Mouse (Mus musculus) midbrain, embryonic 11.5 days (tissue): Measurements from ENCODE around the gene Slc35e3. TPM values are rescaled to one million over a fixed set of nuclear protein-coding genes. Genes with fewer than 3 reads are reported as not detected.
"Not testable (repeated sequence)": the region's sequence is repeated elsewhere in the genome, so short reads cannot be mapped to it uniquely, and the experiment has no call there.

Source experiments
- ATAC-seq: fragments of 200-750 bp; cut with Nextera tagmentation; 2 replicates; pipeline ENCODE4 v1.8.0; 2017; ENCODE audit warnings: moderate TSS enrichment, moderate library complexity; ENCODE audit not compliant: low FRiP score
- DNase-seq: peaks from one replicate; pipeline ENCODE4 v3.0.0; 2015; ENCODE audit warnings: low spot score; ENCODE audit errors: missing footprints
- H3K27ac ChIP-seq: fragments of 300-500 bp; sonication (generic); 2 replicates; pipeline ENCODE4 v1.5.1; 2014; ENCODE audit warnings: low read depth, low read length
- H3K27me3 ChIP-seq: fragments of 300-500 bp; sonication (generic); 2 replicates; pipeline ENCODE4 v1.6.1; 2014; ENCODE audit warnings: mild to moderate bottlenecking, low read length, moderate library complexity, mixed read lengths; ENCODE audit not compliant: control insufficient read depth, insufficient read depth
- H3K36me3 ChIP-seq: fragments of 300-500 bp; sonication (generic); 2 replicates; pipeline ENCODE4 v1.6.1; 2014; ENCODE audit warnings: mild to moderate bottlenecking, low read length, moderate library complexity, mixed read lengths; ENCODE audit not compliant: control insufficient read depth, insufficient read depth
- H3K4me1 ChIP-seq: fragments of 300-500 bp; sonication (generic); 2 replicates; pipeline ENCODE4 v1.6.1; 2014; ENCODE audit warnings: low read length; ENCODE audit not compliant: control insufficient read depth, insufficient read depth
- H3K4me2 ChIP-seq: fragments of 300-500 bp; sonication (generic); 2 replicates; pipeline ENCODE4 v1.6.1; 2014; ENCODE audit warnings: mild to moderate bottlenecking, moderate library complexity
- H3K4me3 ChIP-seq: fragments of 300-500 bp; sonication (generic); 2 replicates; pipeline ENCODE4 v1.5.1; 2014; ENCODE audit warnings: low read depth, low read length
- H3K9ac ChIP-seq: fragments of 300-500 bp; sonication (generic); 2 replicates; pipeline ENCODE4 v1.6.1; 2014; ENCODE audit warnings: low read length
- H3K9me3 ChIP-seq: fragments of 300-500 bp; sonication (generic); 2 replicates; pipeline ENCODE4 v1.6.1; 2016; ENCODE audit warnings: low read length; ENCODE audit not compliant: control insufficient read depth
- WGBS: fragments of 180-500 bp; shearing (Covaris S2); extraction: QIAGEN DNeasy Blood & Tissue Kit; methylation state at CpG from one replicate; pipeline ENCODE4 v1.1.7; 2014; 5-methylcytosine and 5-hydroxymethylcytosine counted together
- polyA plus RNA-seq: library from polyadenylated mRNA; unstranded; fragments of >200 nt; fragmentation: Nextera tagmentation; extraction: Ambion mirVana; gene quantifications from 2 replicates; pipeline ENCODE4 v1.2.1, GENCODE M21; 2014

The Slc35e3 gene
- polyA plus RNA-seq, 1 experiment from 2014 or later: 21.4 TPM

DNA sequence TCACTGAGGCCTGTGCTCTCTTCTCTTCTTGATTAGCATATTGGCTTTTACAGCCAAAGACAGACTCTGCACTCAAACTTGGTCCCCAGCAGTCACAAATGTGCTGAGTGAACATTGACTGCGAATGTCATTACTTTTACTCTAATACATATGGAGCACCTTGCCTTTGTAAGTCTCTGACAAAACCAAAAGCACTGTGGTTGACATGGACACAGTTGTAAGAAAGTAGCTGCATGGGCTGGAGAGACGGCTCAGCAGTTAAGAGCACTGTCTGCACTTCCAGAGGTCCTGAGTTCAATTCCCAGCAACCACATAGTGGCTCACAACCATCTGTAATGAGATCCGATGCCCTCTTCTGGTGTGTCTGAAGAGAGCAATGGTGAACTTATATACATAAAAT is 12.2 kb upstream of the Slc35e3 start:
- DNase-seq: peak; percentile 10

GRCm38 (mm10) chr10:117757796-117758342 is 11.7 kb upstream of the Slc35e3 start:
- Histone ChIP-seq H3K9me3 (no peaks in the 10 kb centered on the region), H3K9ac (no peak overlapping the region), H3K36me3 (peaks cover 41% of the 10 kb centered on the region), H3K27me3 (no peaks in the 10 kb centered on the region), H3K4me1 (no peaks in the 10 kb centered on the region), H3K4me2 (no peak overlapping the region), H3K4me3 (no peak overlapping the region), H3K27ac (no peak overlapping the region)
- WGBS: 94% methylated on average over 7 of the region's 7 CpGs
- DNase-seq (peak; percentile 47), ATAC-seq (no peak)

More for the DNA sequence above, 12.2 kb upstream of the Slc35e3 start:
- not testable (repeated sequence) for H3K27ac ChIP-seq, H3K9me3 ChIP-seq, H3K4me3 ChIP-seq, H3K4me2 ChIP-seq, H3K9ac ChIP-seq, ATAC-seq, H3K4me1 ChIP-seq, H3K27me3 ChIP-seq
- peaks cover 44% of the 10 kb centered on the region for H3K36me3 ChIP-seq
- WGBS: 95% methylated on average over 3 of the region's 3 CpGs

DNA sequence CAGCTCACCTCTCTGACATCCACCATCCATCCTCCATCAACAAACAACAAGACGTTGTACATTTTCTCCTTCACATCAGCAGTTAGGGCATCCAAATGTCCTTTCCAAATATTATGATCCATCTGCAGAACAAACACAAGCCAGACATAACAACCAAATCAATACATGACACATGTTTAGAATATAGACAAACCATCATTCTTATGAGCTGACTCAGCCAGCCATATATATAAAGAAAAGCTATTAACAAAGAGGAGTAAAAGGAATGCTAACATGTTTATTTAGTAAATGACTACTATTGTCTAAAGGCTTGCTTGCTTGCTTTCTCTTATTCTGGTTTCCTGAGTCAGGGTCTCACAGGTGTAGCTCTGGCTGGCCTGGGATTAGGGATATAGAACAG is 11.1 kb upstream of the Slc35e3 start:
- no peak overlapping the region for H3K27ac ChIP-seq
- H3K9ac ChIP-seq: no peak overlapping the region
- no peaks in the 10 kb centered on the region for H3K9me3 ChIP-seq
- 98% methylated on average over 1 of the region's 1 CpGs for WGBS
- H3K4me3 ChIP-seq: no peak overlapping the region
- peaks cover 41% of the 10 kb centered on the region for H3K36me3 ChIP-seq
- ATAC-seq (no peak), DNase-seq (peak; percentile 23)
- no peaks in the 10 kb centered on the region for H3K27me3 ChIP-seq
- no peak overlapping the region for H3K4me2 ChIP-seq
- no peaks in the 10 kb centered on the region for H3K4me1 ChIP-seq

DNA sequence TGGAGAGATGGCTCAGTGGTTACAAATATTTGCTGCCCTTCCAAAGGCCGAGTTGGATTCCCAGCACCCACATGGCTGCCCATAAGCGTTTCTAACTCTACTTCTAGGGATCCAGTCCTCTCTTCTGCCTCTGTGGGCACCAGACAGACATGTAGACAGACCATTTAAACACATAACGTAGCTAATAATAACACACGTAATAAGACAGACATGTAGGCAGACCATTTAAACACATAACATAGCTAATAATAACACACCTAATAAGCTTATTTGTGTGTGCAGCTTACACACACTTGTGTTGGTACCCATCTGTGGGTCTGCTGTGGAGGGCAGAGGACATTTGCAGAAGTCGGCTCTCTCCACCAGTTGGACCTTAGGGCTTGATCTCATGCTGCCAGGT is 10.6 kb upstream of the Slc35e3 start:
- Histone ChIP-seq H3K27me3 (no peaks in the 10 kb centered on the region), H3K4me1 (no peaks in the 10 kb centered on the region), H3K4me2 (no peak overlapping the region), H3K36me3 (peaks cover 41% of the 10 kb centered on the region), H3K9ac (no peak overlapping the region), H3K4me3 (no peak overlapping the region), H3K27ac (no peak overlapping the region), H3K9me3 (no peaks in the 10 kb centered on the region)
- WGBS: 89% methylated on average over 5 of the region's 5 CpGs
- DNase-seq: no peak
- no peak for ATAC-seq

DNA sequence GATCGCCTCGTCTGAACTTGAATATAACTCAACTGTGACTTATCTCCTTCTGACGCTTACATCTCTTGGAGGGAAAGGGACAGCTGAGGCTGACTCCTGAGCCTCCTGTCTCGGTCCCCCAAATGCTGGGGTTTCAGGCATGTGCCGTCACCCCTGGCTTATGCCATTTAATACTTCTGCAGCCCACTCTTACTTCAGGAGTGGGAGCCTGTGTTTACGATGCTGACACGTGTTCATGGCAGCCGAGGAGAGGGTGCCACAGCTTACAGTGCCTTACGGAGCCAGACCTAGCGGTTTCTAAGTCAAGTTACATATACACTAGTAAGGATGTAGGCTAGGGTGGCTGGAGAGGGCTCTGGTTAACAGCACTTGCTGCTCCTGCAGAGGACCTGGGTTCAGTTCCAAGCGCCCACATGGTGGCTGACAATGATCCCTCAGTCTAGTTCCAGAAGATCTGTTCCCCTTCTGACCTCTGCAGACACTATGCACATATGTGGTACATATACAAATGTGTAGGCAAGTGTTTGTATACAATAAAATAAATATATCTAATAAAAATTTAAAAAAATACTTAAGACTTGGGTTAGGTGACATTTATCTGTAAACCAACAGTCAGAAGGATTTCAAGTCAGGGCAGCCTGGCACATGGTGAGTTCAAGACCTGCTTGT is 9.8 kb upstream of the Slc35e3 start:
- H3K9ac ChIP-seq: no peak overlapping the region
- H3K27me3 ChIP-seq: no peaks in the 10 kb centered on the region
- H3K27ac ChIP-seq: no peak overlapping the region
- DNase-seq (peak; percentile 23), ATAC-seq (no peak)
- no peak overlapping the region for H3K4me2 ChIP-seq
- 94% methylated on average over 11 of the region's 11 CpGs for WGBS
- no peaks in the 10 kb centered on the region for H3K4me1 ChIP-seq
- H3K9me3 ChIP-seq: no peaks in the 10 kb centered on the region
- H3K4me3 ChIP-seq: no peak overlapping the region
- H3K36me3 ChIP-seq: peaks cover 36% of the 10 kb centered on the region

- Histone ChIP-seq H3K9me3 (no peaks in the 10 kb centered on the region), H3K27ac (no peak overlapping the region), H3K4me3 (no peak overlapping the region), H3K4me1 (no peaks in the 10 kb centered on the region), H3K4me2 (no peak overlapping the region), H3K36me3 (peaks cover 33% of the 10 kb centered on the region), H3K27me3 (no peaks in the 10 kb centered on the region), H3K9ac (no peak overlapping the region)
- WGBS: 94% methylated on average over 13 of the region's 13 CpGs
- DNase-seq (peak; percentile 67), ATAC-seq (no peak)
Measured at GRCm38 (mm10) chr10:117755086-117755798, 9.1 kb upstream of the Slc35e3 start.

DNA sequence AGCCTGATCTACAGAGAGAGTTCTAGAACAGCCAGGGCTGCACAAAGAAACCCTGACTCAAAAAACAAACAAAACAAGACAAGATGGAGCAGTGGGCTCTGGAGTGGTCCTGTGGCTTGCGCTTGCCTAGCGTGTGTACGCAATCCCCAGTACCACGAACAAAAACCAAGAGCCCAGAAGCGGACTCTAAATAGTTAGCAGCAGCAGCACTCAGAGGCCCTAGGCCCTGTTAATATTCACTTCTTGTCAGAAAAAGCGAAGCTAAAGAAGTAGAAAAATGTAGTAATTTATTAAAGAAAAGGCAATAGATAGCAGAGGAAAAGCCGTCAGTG is 8.4 kb upstream of the Slc35e3 start:
- H3K9ac ChIP-seq: no peak overlapping the region
- no peaks in the 10 kb centered on the region for H3K9me3 ChIP-seq
- no peak for DNase-seq
- WGBS: 96% methylated on average over 7 of the region's 7 CpGs
- no peak overlapping the region for H3K27ac ChIP-seq
- H3K36me3 ChIP-seq: peaks cover 35% of the 10 kb centered on the region
- no peaks in the 10 kb centered on the region for H3K4me1 ChIP-seq
- no peaks in the 10 kb centered on the region for H3K27me3 ChIP-seq
- H3K4me2 ChIP-seq: no peak overlapping the region
- no peak for ATAC-seq
- no peak overlapping the region for H3K4me3 ChIP-seq

GRCm38 (mm10) chr10:117753711-117754608 is 7.8 kb upstream of the Slc35e3 start:
- peak; percentile 37 for DNase-seq
- 94% methylated on average over 8 of the region's 8 CpGs for WGBS
- Histone ChIP-seq H3K4me1 (no peaks in the 10 kb centered on the region), H3K36me3 (peaks cover 33% of the 10 kb centered on the region), H3K9ac (no peak overlapping the region), H3K27ac (no peak overlapping the region), H3K9me3 (no peaks in the 10 kb centered on the region), H3K27me3 (no peaks in the 10 kb centered on the region), H3K4me2 (no peak overlapping the region), H3K4me3 (no peak overlapping the region)
- no peak for ATAC-seq
